ENCODE assay signal across 8 mouse cellular contexts in genomic region chr15:98789661-98790535, GRCm38 (mm10). TPM values are rescaled to one million over a fixed set of nuclear protein-coding genes. Genes with fewer than 3 reads are reported as not detected.
A peak's percentile ranks its signal among the peaks of the same experiment; 100 is the strongest.
DNase-seq lines count a peak whose midpoint lies in the region; ATAC-seq and TF ChIP-seq lines count a peak whose summit lies in the region.

Gene Wnt1 (plus strand): TSS chr15:98789857.

- peak; percentile 68 for DNase-seq in adrenal gland, adult 2 months
- DNase-seq in adrenal gland, postnatal 4 days (ENCODE audit: low spot score in 2 of 2): no peak
- no peak for DNase-seq in kidney, postnatal 0 days (ENCODE audit: low spot score)
- DNase-seq in gastrocnemius, adult 18-20 months (ENCODE audit: low spot score): no peak

- WGBS in kidney, postnatal 0 days: 3% methylated on average over 49 of the region's 51 CpGs
- WGBS in stomach, embryonic 16.5 days: 4% methylated on average over 51 of the region's 51 CpGs

- TF ChIP-seq CTCF in E14TG2a.4 (conservative IDR thresholded peaks at IDR 0.05; ENCODE audit: low read length): no peak; the same call in 1 of the 2 replicates
- peak; percentile 72 for TF ChIP-seq CTCF in kidney, postnatal 0 days (IDR thresholded peaks at IDR 0.05; ENCODE audit: low read depth)

- peaks cover 43% of the 10 kb centered on the region for H3K4me1 ChIP-seq in E14TG2a.4 (replicated peaks; ENCODE audit: low read depth, low read length)
- H3K4me1 ChIP-seq in kidney, postnatal 0 days (replicated peaks; ENCODE audit: insufficient read depth, low read length): peaks cover 20% of the 10 kb centered on the region
- peaks cover 56% of the 10 kb centered on the region for H3K4me1 ChIP-seq in megakaryocyte, embryonic 14.5 days
- H3K4me1 ChIP-seq in stomach, embryonic 16.5 days (ENCODE audit: control insufficient read depth, insufficient read depth, low read length): peaks cover 18% of the 10 kb centered on the region; the same call in 1 of the 2 replicates

- H3K9ac ChIP-seq in kidney, postnatal 0 days (ENCODE audit: low read depth, low read length): no peak within 1 kb of the TSS
- no peak within 1 kb of the TSS; the same call in none of the 2 replicates for H3K9ac ChIP-seq in stomach, embryonic 16.5 days (ENCODE audit: low read length)

- H3K27me3 ChIP-seq in E14TG2a.4 (ENCODE audit: insufficient read depth, low read length): peaks cover 89% of the 10 kb centered on the region
- peaks cover 75% of the 10 kb centered on the region for H3K27me3 ChIP-seq in kidney, postnatal 0 days (ENCODE audit: insufficient read depth, low read length)
- H3K27me3 ChIP-seq in megakaryocyte, embryonic 14.5 days (replicated peaks): peaks cover 91% of the 10 kb centered on the region
- H3K27me3 ChIP-seq in stomach, embryonic 16.5 days (ENCODE audit: control insufficient read depth, insufficient read depth, low read length): peaks cover 74% of the 10 kb centered on the region

- 0 out of 2 replicates have a peak, but pooled peaks have one; percentile 2 for ATAC-seq in granulocyte monocyte progenitor cell, adult 5-6 weeks (replicated peaks; ENCODE audit: poor library complexity, severe bottlenecking)
- 0 out of 2 replicates have a peak, but pooled peaks have one; percentile 22 for ATAC-seq in kidney, postnatal 0 days (replicated peaks; ENCODE audit: low FRiP score, low read depth)
- no peak for ATAC-seq in stomach, embryonic 16.5 days (ENCODE audit: insufficient read depth, low FRiP score)

- peak within 1 kb of the TSS; percentile 62 for H3K4me3 ChIP-seq in E14TG2a.4 (replicated peaks; ENCODE audit: low read length)
- H3K4me3 ChIP-seq in kidney, postnatal 0 days (replicated peaks; ENCODE audit: low read depth, low read length): peak within 1 kb of the TSS; percentile 9; the same call in 1 of the 2 replicates
- H3K4me3 ChIP-seq in megakaryocyte, embryonic 14.5 days (replicated peaks): peak within 1 kb of the TSS; percentile 85
- peak within 1 kb of the TSS; percentile 25 for H3K4me3 ChIP-seq in stomach, embryonic 16.5 days (replicated peaks; ENCODE audit: low read length)

- peak within 1 kb of the TSS; percentile 35; the same call in 1 of the 2 replicates for H3K4me2 ChIP-seq in kidney, postnatal 0 days (ENCODE audit: low read length)
- peak within 1 kb of the TSS; percentile 30 for H3K4me2 ChIP-seq in stomach, embryonic 16.5 days (ENCODE audit: low read depth, low read length)

- H3K36me3 ChIP-seq in E14TG2a.4 (ENCODE audit: insufficient read depth, low read length): no peaks in the 10 kb centered on the region
- no peaks in the 10 kb centered on the region for H3K36me3 ChIP-seq in kidney, postnatal 0 days (ENCODE audit: insufficient read depth, low read length)
- H3K36me3 ChIP-seq in megakaryocyte, embryonic 14.5 days (replicated peaks; ENCODE audit: low read length): no peaks in the 10 kb centered on the region
- no peaks in the 10 kb centered on the region for H3K36me3 ChIP-seq in stomach, embryonic 16.5 days (ENCODE audit: control insufficient read depth, insufficient read depth, low read length)

- no peaks in the 10 kb centered on the region for H3K9me3 ChIP-seq in E14TG2a.4 (ENCODE audit: low read length)
- H3K9me3 ChIP-seq in kidney, postnatal 0 days (replicated peaks; ENCODE audit: low read length): no peaks in the 10 kb centered on the region
- peaks cover 17% of the 10 kb centered on the region for H3K9me3 ChIP-seq in megakaryocyte, embryonic 14.5 days
- H3K9me3 ChIP-seq in stomach, embryonic 16.5 days (replicated peaks; ENCODE audit: control insufficient read depth, low read length): peaks cover 6% of the 10 kb centered on the region

- no peak within 1 kb of the TSS for H3K27ac ChIP-seq in kidney, postnatal 0 days
- no peak within 1 kb of the TSS for H3K27ac ChIP-seq in stomach, embryonic 16.5 days (ENCODE audit: low read length)

RNA-seq across cellular contexts. Expression of gene Wnt1, which starts in this region (rescaled TPM):
- total RNA-seq in adrenal gland, adult 2 months (2021): not detected
- 0.08 TPM in 1 of 2 replicates, not detected in the other for polyA plus RNA-seq in adrenal gland, adult 2 months (2012; rRNA removed)
- total RNA-seq in adrenal gland, postnatal 4 days (2021): not detected
- total RNA-seq in granulocyte monocyte progenitor cell, adult 5-6 weeks (2014; fragmentation: Nextera tagmentation): not detected in 2 replicates
- not detected in 2 replicates for total RNA-seq in granulocyte monocyte progenitor cell, adult 5-6 weeks (2017)
- not detected in 2 replicates for polyA plus RNA-seq in kidney, postnatal 0 days (2015; fragmentation: Nextera tagmentation; extraction: Ambion mirVana)
- not detected in 2 replicates for polyA plus RNA-seq in megakaryocyte, embryonic 14.5 days (2012; ENCODE audit: insufficient read depth, low replicate concordance)
- polyA plus RNA-seq in stomach, embryonic 16.5 days (2015; fragmentation: Nextera tagmentation; extraction: Ambion mirVana): not detected in 2 replicates
- total RNA-seq in gastrocnemius, adult 18-20 months (2021): not detected

Comparison
In these comparisons a context has a peak if more than half of its experiments do, and no peak if none do; other contexts are left out.
1. Peak in DNase-seq in adrenal gland, adult 2 months; RNA of the gene not detected or under 1 TPM.
2. Peak in ATAC-seq in granulocyte monocyte progenitor cell, adult 5-6 weeks; RNA of the gene not detected or under 1 TPM.
3. Peak in ATAC-seq, H3K4me3 ChIP-seq and H3K4me2 ChIP-seq in kidney, postnatal 0 days; RNA of the gene not detected or under 1 TPM.
4. H3K4me3 ChIP-seq: peak in every context shown above with its lines; median percentile 85 in megakaryocyte, embryonic 14.5 days; 62 in E14TG2a.4; 25 in stomach, embryonic 16.5 days; 9 in kidney, postnatal 0 days.